Mouse (Mus musculus): ENCODE data around the gene Rarres1. TPM values are rescaled to one million over a fixed set of nuclear protein-coding genes. Genes with fewer than 3 reads are reported as not detected.

Rarres1 gene
- polyA plus RNA-seq, 1 experiment: 7.9 TPM

- DNase-seq (ENCODE audit: low read depth): no peak
These were observed 23.0 kb downstream of the Rarres1 start for GRCm38 (mm10) chr3:67492086-67492869.

GRCm38 (mm10) chr3:67490156-67490555, 25.2 kb downstream of the Rarres1 start:
- DNase-seq (ENCODE audit: low read depth): peak; percentile 37

GRCm38 (mm10) chr3:67485233-67485632, 30.1 kb downstream of the Rarres1 start:
- DNase-seq (ENCODE audit: low read depth): no peak

DNA sequence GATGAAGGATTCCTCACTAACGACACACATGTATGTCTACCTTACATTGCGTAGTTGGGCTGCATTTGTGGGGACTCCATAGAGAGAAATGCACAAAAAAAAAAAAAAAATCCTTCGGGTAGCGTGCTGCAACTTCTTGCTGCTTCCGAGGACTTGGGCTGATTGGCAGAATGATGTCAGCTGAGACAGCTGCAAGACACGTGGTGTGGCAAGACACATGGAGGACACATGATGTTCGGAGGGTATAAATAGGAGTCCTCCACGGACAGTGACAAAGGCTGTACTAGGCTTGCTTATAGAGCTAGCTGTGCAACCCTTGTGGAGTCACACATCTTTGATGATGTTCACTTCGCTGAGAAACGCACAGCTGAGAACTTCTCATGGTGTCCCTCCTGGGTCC, 32.9 kb downstream of the Rarres1 start:
- no peak for DNase-seq (ENCODE audit: low read depth)

DNA sequence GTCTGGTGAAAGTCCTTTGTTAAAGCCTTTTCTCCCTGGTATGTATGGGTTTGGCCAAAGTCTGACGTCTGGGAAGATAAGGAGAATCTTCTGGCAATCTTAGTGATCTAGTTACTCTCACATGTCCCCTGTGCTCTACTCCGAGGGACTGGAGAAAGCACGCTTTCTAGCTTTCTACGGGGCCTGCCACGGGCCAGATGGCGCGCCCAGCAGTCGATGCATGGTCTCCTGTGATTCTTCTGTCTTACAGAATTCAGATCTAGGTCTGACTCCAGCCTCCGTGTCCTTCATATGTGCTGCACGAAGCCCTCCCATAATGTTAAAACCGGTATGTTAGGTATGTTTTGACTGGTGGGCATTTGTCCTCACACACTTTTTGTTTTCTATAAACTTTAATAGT, 35.5 kb downstream of the Rarres1 start:
- no peak for DNase-seq (ENCODE audit: low read depth)

- DNase-seq (ENCODE audit: low read depth): no peak
These were observed 41.9 kb downstream of the Rarres1 start for GRCm38 (mm10) chr3:67473438-67473837.

GRCm38 (mm10) chr3:67471408-67472127, 43.8 kb downstream of the Rarres1 start:
- no peak for DNase-seq (ENCODE audit: low read depth)

GRCm38 (mm10) chr3:67467281-67467680, 48.0 kb downstream of the Rarres1 start:
- no peak for DNase-seq (ENCODE audit: low read depth)

- no peak for DNase-seq (ENCODE audit: low read depth)
These were observed 48.7 kb downstream of the Rarres1 start for GRCm38 (mm10) chr3:67466576-67466975.

GRCm38 (mm10) chr3:67463450-67464372, 51.6 kb downstream of the Rarres1 start, which contains the start of gene Lxn:
Gene Lxn (minus strand): TSS chr3:67463926.
- no peak for DNase-seq (ENCODE audit: low read depth)

DNA sequence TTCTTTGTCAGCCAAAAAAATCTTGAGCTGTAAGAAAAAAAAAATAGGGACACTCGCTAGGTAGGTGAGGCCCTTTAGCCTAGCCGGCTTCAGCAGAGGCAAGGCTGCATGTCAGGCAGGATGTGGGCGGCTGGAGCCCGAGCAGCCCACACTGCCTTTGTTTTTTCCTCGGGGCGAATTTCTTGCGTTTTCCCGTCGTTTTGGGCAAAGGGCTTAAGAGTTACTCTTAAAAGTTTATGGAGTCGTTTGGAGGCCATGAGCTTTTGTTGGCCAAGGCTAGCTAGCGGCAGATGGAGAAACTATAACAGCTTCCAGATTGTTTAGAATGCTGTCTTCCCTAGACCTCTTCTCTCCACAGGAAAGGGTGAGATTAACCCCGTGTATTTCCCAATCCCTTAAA, 52.3 kb downstream of the Rarres1 start:
- DNase-seq (ENCODE audit: low read depth): no peak

GRCm38 (mm10) chr3:67462578-67462977, 52.7 kb downstream of the Rarres1 start:
- no peak for DNase-seq (ENCODE audit: low read depth)

GRCm38 (mm10) chr3:67462015-67462414, 53.3 kb downstream of the Rarres1 start:
- no peak for DNase-seq (ENCODE audit: low read depth)

DNA sequence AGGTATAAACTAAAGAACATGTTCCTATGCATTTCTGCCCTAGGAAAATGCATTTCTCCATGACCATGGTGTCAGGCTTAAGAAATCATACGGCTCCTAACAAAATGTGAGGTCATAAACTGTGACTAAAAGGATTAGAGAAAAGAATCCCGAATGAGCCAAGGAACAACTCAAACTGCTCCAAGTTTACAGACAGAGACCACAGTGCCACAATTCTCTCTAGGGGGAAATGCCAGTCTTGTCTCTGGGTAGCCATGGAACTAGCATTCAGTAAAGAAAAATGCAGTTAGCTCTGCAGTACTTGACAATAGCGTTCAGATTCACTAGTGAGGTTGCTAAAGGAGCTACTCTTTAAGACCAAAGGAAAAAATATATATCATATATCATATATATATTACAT, 55.4 kb downstream of the Rarres1 start:
- DNase-seq (ENCODE audit: low read depth): no peak

GRCm38 (mm10) chr3:67450601-67451210, 64.6 kb downstream of the Rarres1 start:
- DNase-seq (ENCODE audit: low read depth): no peak

- DNase-seq (ENCODE audit: low read depth): no peak
These were observed 65.7 kb downstream of the Rarres1 start for GRCm38 (mm10) chr3:67449660-67450059.

- no peak for DNase-seq (ENCODE audit: low read depth)
These were observed 68.2 kb downstream of the Rarres1 start for GRCm38 (mm10) chr3:67447143-67447542.

DNA sequence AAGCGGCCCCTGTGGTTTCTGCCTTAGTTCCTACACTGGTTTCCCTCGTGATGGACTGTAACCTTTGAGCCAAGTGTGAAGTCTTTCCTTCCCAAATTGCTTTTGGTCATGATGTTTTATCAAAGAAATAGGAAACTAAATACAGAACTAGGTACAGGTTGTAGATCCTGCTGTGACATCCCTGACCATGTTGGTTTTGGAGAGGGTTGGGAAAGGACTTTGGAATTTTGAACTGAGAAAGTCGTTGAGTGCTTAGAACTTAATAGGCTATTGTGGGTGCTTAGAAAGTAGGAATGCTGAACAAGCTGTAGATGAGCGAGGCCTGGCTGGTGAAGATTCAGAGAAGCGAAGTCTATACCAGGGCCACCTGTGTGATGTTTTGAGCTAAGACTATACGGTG, 81.3 kb downstream of the Rarres1 start:
- DNase-seq (ENCODE audit: low read depth): no peak

- DNase-seq (ENCODE audit: low read depth): peak; percentile 33
These were observed 85.3 kb downstream of the Rarres1 start, which contains the start of gene Gfm1 for GRCm38 (mm10) chr3:67429999-67430380. Gene Gfm1 (plus strand): TSS chr3:67430096.

- DNase-seq (ENCODE audit: low read depth): no peak
These were observed 85.9 kb downstream of the Rarres1 start for GRCm38 (mm10) chr3:67429338-67429998.
